Mouse (Mus musculus): ENCODE measurements at regions not wholly inside any gene's neighbourhood (a gene's known extent, or its start where the extent isn't known, plus 50 kb on each side); places are given as distances from the start of the nearest gene placed in this dataset.

DNA sequence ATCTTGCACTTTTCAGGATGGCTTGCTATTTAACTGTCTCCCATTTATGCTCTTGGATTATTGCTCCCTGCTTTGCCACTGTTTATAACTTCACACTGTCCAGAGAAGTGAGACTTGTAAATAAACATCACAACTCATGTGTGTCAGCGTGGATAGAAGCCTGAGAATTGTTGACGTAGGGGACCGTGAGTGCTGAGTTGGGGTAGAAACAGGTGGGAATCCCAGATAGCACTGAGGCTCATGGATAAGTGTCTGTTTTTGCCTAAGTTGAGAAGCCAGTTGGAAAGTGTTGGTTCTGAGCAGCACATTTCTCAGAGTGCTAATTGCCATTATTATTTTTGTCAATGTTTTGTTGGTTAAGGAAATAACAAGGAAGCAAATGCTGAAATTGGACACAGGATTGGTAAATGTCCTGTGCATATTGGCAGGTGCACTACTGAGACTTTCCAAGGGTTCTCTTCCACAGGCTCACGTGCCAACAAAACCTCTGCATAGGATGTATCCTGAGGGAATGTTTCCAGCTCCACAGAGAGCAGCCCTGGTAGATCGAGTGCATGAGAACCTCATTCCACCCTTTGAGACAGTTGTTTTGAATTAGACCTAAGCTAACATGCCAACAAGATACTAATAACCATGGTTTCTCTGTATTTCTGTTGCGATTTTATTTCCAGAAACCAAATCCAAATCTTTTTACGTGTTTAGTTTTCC, 74.3 kb upstream of the Grb10 start:
- DNase-seq: no peak

- no peak for DNase-seq
Measured at GRCm38 (mm10) chr11:12107711-12108110, 69.2 kb upstream of the Grb10 start.

- peak; percentile 14 for DNase-seq
Measured at GRCm38 (mm10) chr11:12090961-12091360, 52.5 kb upstream of the Grb10 start.

- DNase-seq: no peak
Measured at GRCm38 (mm10) chr11:12089788-12090365, 51.4 kb upstream of the Grb10 start.
